Mouse (Mus musculus): ENCODE results near the gene Hoxd8. TPM values are rescaled to one million over a fixed set of nuclear protein-coding genes. Genes with fewer than 3 reads are reported as not detected.

The Hoxd8 gene
- total RNA-seq, 1 experiment: 1.2 TPM

DNA sequence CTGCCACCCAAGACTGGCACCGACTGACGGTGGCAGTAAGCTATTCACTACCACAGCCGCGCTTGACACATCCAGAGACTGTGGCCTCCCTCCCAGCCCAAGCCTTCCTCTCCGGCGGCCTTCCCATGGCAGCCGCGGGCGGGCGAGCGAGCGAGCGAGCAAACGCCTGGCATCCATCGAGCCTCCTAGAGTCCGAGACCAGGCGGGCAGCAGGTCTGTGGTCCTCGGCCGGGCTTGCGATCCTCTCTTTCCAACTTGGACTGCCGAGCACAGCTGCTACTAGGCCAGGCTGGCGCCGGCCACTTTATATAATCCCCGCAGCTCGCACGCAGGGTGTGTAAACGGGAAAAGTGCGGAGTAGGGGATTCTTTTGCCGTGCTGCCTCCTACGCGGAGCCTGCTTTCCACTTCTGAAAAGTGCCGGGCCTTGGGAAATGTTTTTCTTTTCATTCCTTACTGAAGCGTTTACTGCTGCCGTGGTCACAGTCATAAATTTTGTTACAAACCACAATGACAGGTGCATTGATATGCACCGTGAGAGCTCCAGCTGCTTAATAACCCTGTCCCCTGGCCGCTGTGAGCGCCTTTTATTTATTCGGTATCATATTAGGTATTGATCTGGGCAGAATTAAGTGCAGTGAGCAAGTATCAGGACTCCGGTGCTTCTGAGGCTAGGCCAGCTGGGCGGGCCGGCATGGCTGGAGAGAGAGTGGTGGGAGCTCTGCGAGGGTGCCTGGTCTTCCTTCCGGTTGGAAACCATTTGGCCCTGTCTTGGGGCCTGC is 36.1 kb downstream of the Hoxd8 start:
- no peak overlapping the region for H3K9ac ChIP-seq (ENCODE audit: insufficient read depth, low read depth, low read length, poor library complexity, severe bottlenecking)
- peaks cover 0 to 2% of the 10 kb centered on the region in 2 experiments; a peak in 1 of 4 replicates for H3K4me1 ChIP-seq (ENCODE audit: control insufficient read depth in 2 of 2, insufficient read depth in 2 of 2, low read length in 2 of 2, poor library complexity in 1 of 2)
- no peak for DNase-seq (ENCODE audit: low read depth, low spot score)
- TF ChIP-seq MAFK (IDR thresholded peaks at IDR 0.05; ENCODE audit: insufficient read depth, low read depth, low read length) (no peak), CHD2 (IDR thresholded peaks at IDR 0.05; ENCODE audit: low read depth, low read length) (no peak), ZNF384 (IDR thresholded peaks at IDR 0.05; ENCODE audit: low read depth, low read length) (no peak), ZC3H11A (IDR thresholded peaks at IDR 0.05; ENCODE audit: borderline replicate concordance, low read depth, low read length) (no peak), HCFC1 (IDR thresholded peaks at IDR 0.05; ENCODE audit: borderline replicate concordance, insufficient read depth, low read length) (no peak)
- H3K4me3 ChIP-seq (ENCODE audit: insufficient read depth in 1 of 2, low read depth in 1 of 2, low read length in 2 of 2, poor library complexity in 1 of 2, severe bottlenecking in 1 of 2): no peak overlapping the region
- H3K27ac ChIP-seq (ENCODE audit: insufficient read depth, low read depth, low read length, poor library complexity, severe bottlenecking): no peak overlapping the region
- in situ Hi-C loops (cut with MboI; ENCODE audit: low sequenced_read_pairs in 2 of 2, unreplicated experiment in 2 of 2): loop anchor here in 1 of 2 experiments (10.0 kb wide), 1 partner anchor 56 kb away; no protein-coding TSS in a partner anchor
- H3K36me3 ChIP-seq (ENCODE audit: control insufficient read depth, insufficient read depth, low read length, poor library complexity, severe bottlenecking): no peaks in the 10 kb centered on the region
- no peaks in the 10 kb centered on the region for H3K9me3 ChIP-seq (ENCODE audit: control insufficient read depth, insufficient read depth, low read depth, low read length)

DNA sequence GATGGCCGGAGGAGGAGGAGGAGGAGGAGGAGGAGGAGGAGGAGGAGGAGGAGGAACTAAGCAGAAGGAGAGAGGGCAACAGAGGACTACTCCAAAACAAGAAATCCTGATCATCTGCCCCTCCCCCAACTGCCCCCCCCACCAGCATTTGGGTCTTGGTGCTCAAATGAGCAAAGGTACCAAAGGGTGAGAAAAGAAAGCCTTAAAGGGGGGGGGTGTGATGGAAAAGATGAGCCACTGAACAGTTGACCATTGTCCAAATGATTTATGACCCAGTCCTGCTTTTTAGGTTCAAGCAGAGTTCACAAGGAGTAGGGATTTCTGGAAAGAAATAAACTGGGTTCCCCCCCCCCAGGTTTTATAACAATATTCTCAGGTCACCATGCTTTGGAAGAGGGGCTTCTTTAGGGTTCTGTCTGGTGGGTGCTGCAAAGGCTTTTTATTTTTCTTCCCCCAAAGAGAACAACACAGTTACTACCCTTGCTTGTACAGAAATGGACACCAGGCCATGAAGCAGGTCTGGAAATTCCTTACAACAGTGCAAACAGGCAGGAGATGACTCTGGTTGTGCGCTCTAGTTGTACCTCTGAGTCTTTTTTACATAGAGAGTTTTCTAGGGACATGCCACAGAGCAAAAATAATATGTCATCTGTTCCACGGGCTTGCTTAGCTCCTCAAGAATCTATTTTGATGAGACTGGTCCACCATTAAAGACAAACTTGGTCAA is 37.0 kb downstream of the Hoxd8 start:
- Histone ChIP-seq H3K9me3 (ENCODE audit: control insufficient read depth, insufficient read depth, low read depth, low read length) (no peaks in the 10 kb centered on the region), H3K4me3 (ENCODE audit: insufficient read depth in 1 of 2, low read depth in 1 of 2, low read length in 2 of 2, poor library complexity in 1 of 2, severe bottlenecking in 1 of 2) (no peak overlapping the region), H3K27ac (ENCODE audit: insufficient read depth, low read depth, low read length, poor library complexity, severe bottlenecking) (no peak overlapping the region), H3K36me3 (ENCODE audit: control insufficient read depth, insufficient read depth, low read length, poor library complexity, severe bottlenecking) (no peaks in the 10 kb centered on the region), H3K9ac (ENCODE audit: insufficient read depth, low read depth, low read length, poor library complexity, severe bottlenecking) (no peak overlapping the region), H3K4me1 (ENCODE audit: control insufficient read depth in 2 of 2, insufficient read depth in 2 of 2, low read length in 2 of 2, poor library complexity in 1 of 2) (0 out of 4 replicates have a peak, but pooled peaks cover 0 to 3% of the 10 kb centered on the region in 2 experiments)
- no peak for DNase-seq (ENCODE audit: low read depth, low spot score)
- in situ Hi-C loops (cut with MboI; ENCODE audit: low sequenced_read_pairs in 2 of 2, unreplicated experiment in 2 of 2): loop anchor here in 1 of 2 experiments (10.0 kb wide), 1 partner anchor 57 kb away; no protein-coding TSS in a partner anchor
- TF ChIP-seq ZNF384 (IDR thresholded peaks at IDR 0.05; ENCODE audit: low read depth, low read length) (no peak), HCFC1 (IDR thresholded peaks at IDR 0.05; ENCODE audit: borderline replicate concordance, insufficient read depth, low read length) (no peak), CHD2 (IDR thresholded peaks at IDR 0.05; ENCODE audit: low read depth, low read length) (no peak), MAFK (IDR thresholded peaks at IDR 0.05; ENCODE audit: insufficient read depth, low read depth, low read length) (no peak), ZC3H11A (IDR thresholded peaks at IDR 0.05; ENCODE audit: borderline replicate concordance, low read depth, low read length) (no peak)

DNA sequence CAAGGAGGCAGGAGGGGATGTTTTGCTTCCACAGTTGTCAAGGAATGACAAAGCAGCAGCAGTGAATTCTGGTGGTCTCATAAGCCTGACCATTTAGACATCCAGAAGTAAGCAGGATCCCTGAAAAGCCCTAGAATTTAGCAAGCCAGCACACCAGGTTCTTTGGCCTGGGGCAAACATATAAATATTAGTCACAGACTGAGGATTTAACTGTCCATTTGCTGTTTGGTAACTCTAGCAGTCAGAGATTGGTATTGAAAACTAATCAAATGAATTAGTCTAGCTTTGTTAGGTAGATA is 37.5 kb downstream of the Hoxd8 start:
- Histone ChIP-seq H3K36me3 (ENCODE audit: control insufficient read depth, insufficient read depth, low read length, poor library complexity, severe bottlenecking) (no peaks in the 10 kb centered on the region), H3K4me3 (ENCODE audit: insufficient read depth in 1 of 2, low read depth in 1 of 2, low read length in 2 of 2, poor library complexity in 1 of 2, severe bottlenecking in 1 of 2) (no peak overlapping the region), H3K9ac (ENCODE audit: insufficient read depth, low read depth, low read length, poor library complexity, severe bottlenecking) (no peak overlapping the region), H3K27ac (ENCODE audit: insufficient read depth, low read depth, low read length, poor library complexity, severe bottlenecking) (no peak overlapping the region), H3K4me1 (ENCODE audit: control insufficient read depth in 2 of 2, insufficient read depth in 2 of 2, low read length in 2 of 2, poor library complexity in 1 of 2) (peaks cover 0 to 5% of the 10 kb centered on the region in 2 experiments; a peak in 1 of 4 replicates), H3K9me3 (ENCODE audit: control insufficient read depth, insufficient read depth, low read depth, low read length) (no peaks in the 10 kb centered on the region)
- TF ChIP-seq MAFK (IDR thresholded peaks at IDR 0.05; ENCODE audit: insufficient read depth, low read depth, low read length) (no peak), CHD2 (IDR thresholded peaks at IDR 0.05; ENCODE audit: low read depth, low read length) (no peak), ZNF384 (IDR thresholded peaks at IDR 0.05; ENCODE audit: low read depth, low read length) (no peak), HCFC1 (IDR thresholded peaks at IDR 0.05; ENCODE audit: borderline replicate concordance, insufficient read depth, low read length) (no peak), ZC3H11A (IDR thresholded peaks at IDR 0.05; ENCODE audit: borderline replicate concordance, low read depth, low read length) (no peak)
- no peak for DNase-seq (ENCODE audit: low read depth, low spot score)
- in situ Hi-C loops (cut with MboI; ENCODE audit: low sequenced_read_pairs in 2 of 2, unreplicated experiment in 2 of 2): loop anchor here in 1 of 2 experiments (10.0 kb wide), 1 partner anchor 57 kb away; no protein-coding TSS in a partner anchor

DNA sequence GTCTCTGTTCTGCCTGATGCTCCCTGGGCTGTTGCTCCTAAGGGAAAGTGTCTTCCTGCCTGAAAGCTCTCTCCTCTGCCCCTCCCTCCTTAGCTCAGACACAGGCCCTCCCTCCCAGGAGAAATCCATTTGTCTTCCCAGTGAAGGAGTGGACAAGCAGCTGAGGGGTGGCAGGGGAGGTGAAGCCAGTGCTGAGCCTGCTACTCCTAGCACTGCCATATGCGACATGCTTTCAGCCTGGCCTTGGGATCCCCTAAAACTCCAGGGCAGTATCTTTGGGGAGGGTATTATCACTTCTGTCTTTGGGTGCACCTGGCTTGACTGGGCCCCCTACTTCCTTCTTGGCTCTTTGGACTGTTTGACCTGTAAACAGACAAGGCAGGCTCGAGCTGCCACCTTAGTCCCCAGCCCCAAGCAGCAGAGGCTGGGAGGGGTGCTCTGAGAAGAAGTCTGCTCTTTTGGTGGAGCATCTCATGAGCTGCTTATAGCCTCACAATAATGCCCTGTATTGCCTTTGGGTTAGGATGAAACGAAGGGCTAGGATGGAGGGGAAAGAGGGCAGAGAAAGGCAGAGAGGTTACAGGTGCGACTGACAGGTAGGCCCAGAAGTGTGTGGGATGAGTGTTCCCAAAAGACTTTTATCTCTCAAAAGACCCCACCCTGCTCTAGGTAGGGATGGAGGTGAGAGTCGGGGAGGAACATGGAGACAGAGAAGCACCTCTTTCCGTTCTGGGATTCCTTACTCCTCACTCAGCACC is 41.3 kb downstream of the Hoxd8 start:
- Histone ChIP-seq H3K4me3 (ENCODE audit: insufficient read depth in 1 of 2, low read depth in 1 of 2, low read length in 2 of 2, poor library complexity in 1 of 2, severe bottlenecking in 1 of 2) (no peak overlapping the region), H3K9me3 (ENCODE audit: control insufficient read depth, insufficient read depth, low read depth, low read length) (no peaks in the 10 kb centered on the region), H3K4me1 (ENCODE audit: control insufficient read depth in 2 of 2, insufficient read depth in 2 of 2, low read length in 2 of 2, poor library complexity in 1 of 2) (peaks cover 0 to 7% of the 10 kb centered on the region in 2 experiments; a peak in 2 of 4 replicates), H3K36me3 (ENCODE audit: control insufficient read depth, insufficient read depth, low read length, poor library complexity, severe bottlenecking) (no peaks in the 10 kb centered on the region), H3K27ac (ENCODE audit: insufficient read depth, low read depth, low read length, poor library complexity, severe bottlenecking) (no peak overlapping the region), H3K9ac (ENCODE audit: insufficient read depth, low read depth, low read length, poor library complexity, severe bottlenecking) (no peak overlapping the region)
- DNase-seq (ENCODE audit: low read depth, low spot score): no peak
- in situ Hi-C loops (cut with MboI; ENCODE audit: low sequenced_read_pairs in 2 of 2, unreplicated experiment in 2 of 2): loop anchor here in 1 of 2 experiments (10.0 kb wide), 1 partner anchor 61 kb away; no protein-coding TSS in a partner anchor
- no peak for TF ChIP-seq MAFK (IDR thresholded peaks at IDR 0.05; ENCODE audit: insufficient read depth, low read depth, low read length)
- TF ChIP-seq ZNF384 (IDR thresholded peaks at IDR 0.05; ENCODE audit: low read depth, low read length): no peak
- TF ChIP-seq ZC3H11A (IDR thresholded peaks at IDR 0.05; ENCODE audit: borderline replicate concordance, low read depth, low read length): no peak
- TF ChIP-seq CHD2 (IDR thresholded peaks at IDR 0.05; ENCODE audit: low read depth, low read length): no peak
- no peak for TF ChIP-seq HCFC1 (IDR thresholded peaks at IDR 0.05; ENCODE audit: borderline replicate concordance, insufficient read depth, low read length)

All from ES-E14 (cell line).